Mouse (Mus musculus) limb, embryonic 11.5 days (tissue): ENCODE results near the gene Hcn2. TPM values are rescaled to one million over a fixed set of nuclear protein-coding genes. Genes with fewer than 3 reads are reported as not detected.

Experiments used
- ATAC-seq: fragments of 200-750 bp; cut with Nextera tagmentation; 2 replicates; pipeline ENCODE4 v1.8.0; 2017; ENCODE audit warnings: low read depth; ENCODE audit not compliant: insufficient number of reproducible peaks, low FRiP score, low TSS enrichment
- DNase-seq: peaks from one replicate; pipeline ENCODE4 v3.0.0-alpha.2; 2015; ENCODE audit warnings: low spot score
- H3K27ac ChIP-seq: fragments of 300-500 bp; sonication (generic); replicated peaks from 2 replicates; pipeline ENCODE4 v1.5.1; 2014; ENCODE audit warnings: low read depth, mild to moderate bottlenecking, low read length
- H3K27me3 ChIP-seq: fragments of 300-500 bp; sonication (generic); 2 replicates; pipeline ENCODE4 v1.6.1; 2014; ENCODE audit warnings: mild to moderate bottlenecking, low read length, mixed read lengths; ENCODE audit not compliant: control insufficient read depth, insufficient read depth
- H3K36me3 ChIP-seq: fragments of 300-500 bp; sonication (generic); 2 replicates; pipeline ENCODE4 v1.6.1; 2014; ENCODE audit warnings: mild to moderate bottlenecking, low read length, moderate library complexity, mixed read lengths; ENCODE audit not compliant: control insufficient read depth, insufficient read depth
- H3K4me1 ChIP-seq: fragments of 300-500 bp; sonication (generic); 2 replicates; pipeline ENCODE4 v1.6.1; 2014; ENCODE audit warnings: low read length, mixed read lengths; ENCODE audit not compliant: control insufficient read depth, insufficient read depth
- H3K4me2 ChIP-seq: fragments of 300-500 bp; sonication (generic); 2 replicates; pipeline ENCODE4 v1.6.1; 2014; ENCODE audit warnings: low read depth, mild to moderate bottlenecking, moderate library complexity; ENCODE audit not compliant: severe bottlenecking
- H3K4me3 ChIP-seq: fragments of 300-500 bp; sonication (generic); 2 replicates; pipeline ENCODE4 v1.5.1; 2014; ENCODE audit warnings: low read depth, low read length
- H3K9ac ChIP-seq: fragments of 300-500 bp; sonication (generic); 2 replicates; pipeline ENCODE4 v1.6.1; 2014; ENCODE audit warnings: mild to moderate bottlenecking, low read length
- H3K9me3 ChIP-seq: fragments of 300-500 bp; sonication (generic); 2 replicates; pipeline ENCODE4 v1.6.1; 2016; ENCODE audit warnings: low read length; ENCODE audit not compliant: control insufficient read depth
- WGBS: fragments of 180-500 bp; shearing (Covaris S2); extraction: QIAGEN DNeasy Blood & Tissue Kit; methylation state at CpG from one replicate; pipeline ENCODE4 v1.1.7; 2014; 5-methylcytosine and 5-hydroxymethylcytosine counted together
- polyA plus RNA-seq: library from polyadenylated mRNA; unstranded; fragments of >200 nt; fragmentation: Nextera tagmentation; extraction: Ambion mirVana; gene quantifications from 2 replicates; pipeline ENCODE4 v1.2.1, GENCODE M21; 2014

Hcn2 gene
- polyA plus RNA-seq, 1 experiment from 2014 or later = not detected

DNA sequence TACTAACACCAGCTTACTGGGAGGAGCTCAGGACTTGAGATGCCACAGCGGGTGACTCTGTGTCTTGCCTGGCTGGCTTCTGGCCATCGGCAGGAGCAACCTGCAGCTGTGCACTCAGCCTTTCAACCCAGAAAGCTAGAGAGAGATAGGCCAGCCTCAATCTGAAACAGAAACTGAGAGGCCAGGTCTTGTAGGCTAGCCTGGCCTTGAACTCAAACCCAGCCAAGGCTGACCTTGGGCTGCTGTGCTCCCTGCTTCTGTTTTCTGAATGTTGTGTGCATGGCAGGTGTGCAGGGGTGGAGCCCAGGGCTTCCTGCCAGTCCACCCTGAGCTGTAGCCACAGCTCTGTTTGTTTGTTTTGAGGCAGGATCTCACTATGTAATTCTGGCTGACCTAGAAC is 56.8 kb downstream of the Hcn2 start:
- 93% methylated on average over 2 of the region's 2 CpGs for WGBS
- no peak overlapping the region for H3K9ac ChIP-seq
- DNase-seq = no peak
- no peaks in the 10 kb centered on the region for H3K36me3 ChIP-seq
- H3K27me3 ChIP-seq = peaks cover 8% of the 10 kb centered on the region
- H3K4me3 ChIP-seq = no peak overlapping the region
- no peak overlapping the region for H3K4me2 ChIP-seq
- H3K9me3 ChIP-seq = no peaks in the 10 kb centered on the region; the same call in 1 of the 2 replicates
- H3K4me1 ChIP-seq = 0 out of 2 replicates have a peak, but pooled peaks cover 4% of the 10 kb centered on the region
- no peak overlapping the region for H3K27ac ChIP-seq
- ATAC-seq = no peak

DNA sequence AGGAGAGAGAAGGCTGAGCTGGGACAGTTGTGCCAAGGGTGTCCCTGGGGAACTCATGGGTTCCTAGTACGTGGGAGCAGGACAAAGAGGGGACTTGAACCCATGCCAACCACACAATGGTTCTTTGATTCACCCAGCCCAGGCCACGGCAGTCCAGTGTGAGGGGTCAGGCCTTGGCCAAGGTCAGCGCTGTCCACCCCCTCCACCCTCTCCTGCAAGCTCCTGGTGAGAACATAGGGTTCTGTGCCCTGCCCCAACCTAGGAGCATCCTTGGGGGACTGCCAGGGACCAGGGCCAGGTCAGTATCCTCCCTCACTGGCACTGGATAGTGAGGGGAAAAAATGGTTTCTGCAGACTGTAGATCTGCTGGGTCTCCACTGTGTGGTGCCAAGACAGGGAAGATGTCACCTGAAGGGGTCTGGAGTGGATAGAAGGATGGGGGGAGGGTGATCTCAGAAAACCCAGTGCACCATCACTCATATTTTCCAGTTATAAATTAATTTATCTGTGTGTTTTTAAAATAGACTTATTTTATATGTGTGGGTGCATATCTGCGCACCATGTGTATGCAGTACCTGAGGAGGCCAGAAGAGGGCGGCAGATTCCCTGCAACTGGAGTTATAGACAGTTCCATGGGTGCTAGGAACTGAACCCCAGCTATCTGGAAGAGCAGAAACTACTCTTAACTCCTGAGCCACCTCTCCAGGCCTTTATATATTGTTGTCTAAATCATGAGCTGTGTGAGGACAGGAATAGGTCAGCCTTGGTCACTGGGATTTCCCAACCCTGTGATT is 58.2 kb downstream of the Hcn2 start:
- no peak overlapping the region for H3K27ac ChIP-seq

DNA sequence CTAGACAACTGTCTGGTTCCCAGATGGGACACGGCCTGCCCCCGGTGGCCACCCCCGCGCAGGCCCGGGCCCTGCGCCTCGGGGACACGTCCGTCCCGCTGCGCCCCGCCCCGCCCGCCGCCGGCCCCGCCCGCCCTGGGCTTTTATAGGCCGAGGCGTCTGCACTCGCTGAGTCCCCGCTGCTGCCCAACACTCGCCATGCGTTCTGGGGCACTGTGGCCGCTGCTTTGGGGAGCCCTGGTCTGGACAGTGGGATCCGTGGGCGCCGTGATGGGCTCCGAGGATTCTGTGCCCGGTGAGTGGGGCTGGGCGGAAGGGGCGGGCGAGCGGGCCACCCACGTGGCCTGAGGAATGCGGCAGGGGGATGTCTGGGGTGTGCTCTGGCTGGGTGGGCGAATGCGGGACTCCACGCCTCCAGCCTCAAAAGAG is 60.7 kb downstream of the Hcn2 start, which contains the start of gene Fstl3:
Gene Fstl3 (plus strand): TSS at position 170 of the 429 bp plus-strand sequence.
- no peaks in the 10 kb centered on the region; the same call in 1 of the 2 replicates for H3K9me3 ChIP-seq
- 1% methylated on average over 39 of the region's 39 CpGs for WGBS
- peaks cover 26% of the 10 kb centered on the region for H3K27me3 ChIP-seq
- peak within 1 kb of the TSS; percentile 27 for H3K4me3 ChIP-seq
- no peak for ATAC-seq
- H3K9ac ChIP-seq = peak within 1 kb of the TSS; percentile 17
- no peaks in the 10 kb centered on the region for H3K36me3 ChIP-seq
- peak within 1 kb of the TSS; percentile 56 for H3K4me2 ChIP-seq
- peaks cover 10% of the 10 kb centered on the region for H3K4me1 ChIP-seq
- peak; percentile 64 for DNase-seq
- no peak within 1 kb of the TSS for H3K27ac ChIP-seq

More for the DNA sequence above, 58.2 kb downstream of the Hcn2 start:
- ATAC-seq = no peak
- DNase-seq = no peak
- Histone ChIP-seq H3K9ac (no peak overlapping the region), H3K4me1 (0 out of 2 replicates have a peak, but pooled peaks cover 4% of the 10 kb centered on the region), H3K36me3 (no peaks in the 10 kb centered on the region), H3K9me3 (no peaks in the 10 kb centered on the region; the same call in 1 of the 2 replicates), H3K4me3 (no peak overlapping the region), H3K4me2 (no peak overlapping the region), H3K27me3 (peaks cover 17% of the 10 kb centered on the region)
- 75% methylated on average over 5 of the region's 5 CpGs for WGBS

DNA sequence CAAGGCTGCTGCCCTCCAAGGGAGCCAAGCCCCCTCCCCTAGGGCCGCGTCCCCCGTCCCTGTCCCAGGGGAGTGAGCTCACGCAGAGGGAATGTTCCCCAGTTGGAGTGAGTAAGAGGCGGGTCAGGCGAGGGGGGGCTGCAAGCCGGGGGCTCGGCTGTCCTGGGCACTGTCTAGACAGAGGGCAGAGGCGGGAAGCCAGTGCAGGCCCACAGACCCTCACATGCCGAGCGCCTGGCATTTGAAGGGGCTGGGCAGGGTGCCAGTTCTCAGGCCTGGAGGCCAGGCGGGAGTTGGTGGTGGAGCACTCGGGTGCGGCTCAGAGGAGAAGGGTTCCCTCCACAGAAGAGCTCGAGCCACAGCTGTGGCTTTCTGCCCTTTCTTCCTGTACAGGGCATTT is 61.6 kb downstream of the Hcn2 start:
- no peak overlapping the region for H3K9ac ChIP-seq
- peaks cover 31% of the 10 kb centered on the region for H3K27me3 ChIP-seq
- no peak overlapping the region for H3K27ac ChIP-seq

DNA sequence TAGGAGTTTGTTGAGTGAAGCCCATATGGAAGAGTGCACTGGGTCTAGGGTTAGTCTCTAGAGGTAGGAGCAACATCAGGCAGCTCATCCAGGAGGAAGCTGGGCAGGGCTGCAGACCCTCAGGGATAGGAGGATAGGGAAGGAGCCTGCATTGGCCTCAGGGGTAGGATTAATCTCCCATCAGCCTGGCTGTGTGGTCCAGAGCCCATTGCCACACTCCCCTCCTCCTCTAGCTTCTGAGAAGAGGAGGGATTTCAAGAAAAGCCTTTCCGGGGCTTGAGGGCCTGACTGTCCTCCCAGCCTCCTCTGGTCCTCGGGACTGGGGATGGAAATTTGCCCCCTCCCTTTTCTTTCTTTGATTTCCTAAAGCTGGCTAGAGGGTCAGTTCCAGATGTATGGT is 62.8 kb downstream of the Hcn2 start:
- 8% methylated on average over 2 of the region's 2 CpGs for WGBS
- Histone ChIP-seq H3K4me3 (no peak overlapping the region), H3K36me3 (no peaks in the 10 kb centered on the region), H3K4me2 (no peak overlapping the region), H3K9ac (no peak overlapping the region), H3K9me3 (no peaks in the 10 kb centered on the region), H3K27me3 (peaks cover 32% of the 10 kb centered on the region), H3K4me1 (peaks cover 10% of the 10 kb centered on the region), H3K27ac (no peak overlapping the region)
- DNase-seq = no peak
- no peak for ATAC-seq

More for the DNA sequence above, 61.6 kb downstream of the Hcn2 start:
- Histone ChIP-seq H3K36me3 (no peaks in the 10 kb centered on the region), H3K9me3 (no peaks in the 10 kb centered on the region), H3K4me1 (peaks cover 10% of the 10 kb centered on the region), H3K4me2 (no peak overlapping the region), H3K4me3 (no peak overlapping the region)
- peak; percentile 49 for DNase-seq
- no peak for ATAC-seq
- WGBS = 23% methylated on average over 15 of the region's 15 CpGs

DNA sequence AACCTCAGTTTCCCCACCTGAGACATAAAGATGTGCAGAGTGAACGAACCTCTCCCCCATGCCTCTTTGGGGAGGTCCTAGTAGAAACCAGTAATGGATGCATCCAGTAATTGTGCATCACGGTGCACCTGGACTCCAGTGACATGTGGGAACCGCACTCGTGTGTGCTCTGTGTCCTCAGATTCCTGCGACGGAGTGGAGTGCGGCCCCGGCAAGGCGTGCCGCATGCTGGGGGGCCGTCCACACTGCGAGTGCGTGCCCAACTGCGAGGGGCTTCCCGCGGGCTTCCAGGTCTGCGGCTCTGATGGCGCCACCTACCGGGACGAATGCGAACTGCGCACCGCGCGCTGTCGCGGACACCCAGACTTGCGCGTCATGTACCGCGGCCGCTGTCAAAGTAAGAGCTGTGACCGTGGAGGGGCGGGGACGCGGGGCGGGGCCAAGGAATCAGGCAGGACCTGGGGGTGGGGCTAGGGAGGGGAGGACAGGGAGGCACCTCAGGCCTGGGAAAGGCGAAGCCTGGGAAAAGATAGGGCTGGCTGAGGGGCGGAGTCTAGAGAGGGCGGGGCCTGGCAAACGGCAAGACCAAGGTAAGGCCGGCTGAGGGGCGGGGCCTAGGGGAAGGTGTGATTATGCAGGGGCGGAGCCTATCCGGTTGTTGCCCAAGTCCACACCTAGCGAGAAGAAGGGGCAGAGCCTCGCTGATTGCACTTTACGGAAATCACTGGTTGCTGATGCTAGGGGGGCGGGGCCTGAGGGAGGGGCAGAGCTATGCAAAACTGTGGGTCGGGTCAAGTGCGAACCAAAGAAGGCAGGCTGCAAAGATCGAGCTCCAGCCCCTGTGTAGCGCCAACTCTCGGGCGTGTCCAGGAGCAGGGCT is 63.6 kb downstream of the Hcn2 start:
- Histone ChIP-seq H3K27me3 (peaks cover 37% of the 10 kb centered on the region), H3K4me1 (peaks cover 10% of the 10 kb centered on the region), H3K27ac (no peak overlapping the region), H3K4me2 (peak overlapping the region; percentile 50), H3K36me3 (no peaks in the 10 kb centered on the region), H3K9me3 (no peaks in the 10 kb centered on the region), H3K4me3 (peak overlapping the region; percentile 29), H3K9ac (no peak overlapping the region)
- peak; percentile 91 for ATAC-seq
- DNase-seq = peak; percentile 97
- WGBS = 3% methylated on average over 55 of the region's 55 CpGs

DNA sequence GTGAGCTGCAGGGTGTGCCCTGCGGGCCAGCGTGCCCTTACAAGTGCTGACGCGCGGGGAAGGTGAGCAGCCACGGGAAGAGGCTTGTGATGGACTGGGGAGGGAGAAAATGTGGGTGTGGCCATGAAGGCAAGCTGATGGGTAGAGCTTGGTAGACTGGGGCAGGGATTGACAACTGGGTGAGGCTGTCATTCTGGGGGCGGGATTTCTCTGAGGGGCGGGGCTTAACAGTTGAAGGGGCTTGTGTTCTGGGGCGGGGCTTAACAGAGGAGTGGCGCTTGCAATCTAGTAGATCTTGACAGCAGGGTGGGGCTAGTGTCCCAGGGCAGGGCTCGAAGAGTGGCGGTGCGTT is 64.2 kb downstream of the Hcn2 start:
- H3K9ac ChIP-seq = no peak overlapping the region
- H3K4me3 ChIP-seq = peak overlapping the region; percentile 29
- DNase-seq (no peak), ATAC-seq (no peak)
- peaks cover 37% of the 10 kb centered on the region for H3K27me3 ChIP-seq
- no peaks in the 10 kb centered on the region for H3K9me3 ChIP-seq
- WGBS = 2% methylated on average over 13 of the region's 13 CpGs
- H3K27ac ChIP-seq = no peak overlapping the region
- H3K4me2 ChIP-seq = peak overlapping the region; percentile 50
- H3K4me1 ChIP-seq = peaks cover 10% of the 10 kb centered on the region
- H3K36me3 ChIP-seq = no peaks in the 10 kb centered on the region

DNA sequence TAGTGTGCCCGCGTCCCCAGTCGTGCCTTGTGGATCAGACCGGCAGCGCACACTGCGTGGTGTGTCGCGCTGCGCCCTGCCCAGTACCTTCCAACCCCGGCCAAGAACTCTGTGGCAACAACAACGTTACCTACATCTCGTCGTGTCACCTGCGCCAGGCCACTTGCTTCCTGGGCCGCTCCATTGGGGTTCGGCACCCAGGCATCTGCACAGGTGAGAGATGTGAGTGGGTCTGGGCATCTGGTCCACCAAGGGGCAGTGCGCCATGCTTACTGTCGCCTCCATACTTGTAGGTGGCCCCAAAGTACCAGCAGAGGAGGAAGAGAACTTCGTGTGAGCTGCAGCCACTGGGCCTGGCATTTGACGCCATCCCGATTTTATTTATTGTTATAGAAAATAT is 64.7 kb downstream of the Hcn2 start:
- Histone ChIP-seq H3K36me3 (no peaks in the 10 kb centered on the region), H3K4me3 (peak overlapping the region; percentile 29), H3K27me3 (peaks cover 37% of the 10 kb centered on the region), H3K4me1 (peaks cover 10% of the 10 kb centered on the region), H3K9me3 (no peaks in the 10 kb centered on the region), H3K27ac (no peak overlapping the region), H3K4me2 (peak overlapping the region; percentile 50), H3K9ac (no peak overlapping the region)
- WGBS = 28% methylated on average over 21 of the region's 21 CpGs
- DNase-seq (no peak), ATAC-seq (0 out of 2 replicates have a peak, but pooled peaks have one; percentile 1)
